Mouse (Mus musculus) forebrain, embryonic 16.5 days (tissue): ENCODE data around the gene Trp53i11. TPM values are rescaled to one million over a fixed set of nuclear protein-coding genes. Genes with fewer than 3 reads are reported as not detected.

Experiments
- ATAC-seq: fragments of 200-750 bp; cut with Nextera tagmentation; 2 replicates; pipeline ENCODE4 v1.8.0; 2017; ENCODE audit warnings: mild to moderate bottlenecking, moderate library complexity
- H3K27ac ChIP-seq: fragments of 300-500 bp; sonication (generic); 2 replicates; pipeline ENCODE4 v1.5.1; 2014; ENCODE audit warnings: low read length, control low read depth
- H3K27me3 ChIP-seq: fragments of 300-500 bp; sonication (generic); replicated peaks from 2 replicates; pipeline ENCODE4 v1.6.1; 2014; ENCODE audit warnings: low read length; ENCODE audit not compliant: control insufficient read depth, insufficient read depth
- H3K36me3 ChIP-seq: fragments of 300-500 bp; sonication (generic); 2 replicates; pipeline ENCODE4 v1.6.1; 2014; ENCODE audit not compliant: control insufficient read depth, insufficient read depth
- H3K4me1 ChIP-seq: fragments of 300-500 bp; sonication (generic); replicated peaks from 2 replicates; pipeline ENCODE4 v1.6.1; 2014; ENCODE audit warnings: low read length; ENCODE audit not compliant: control insufficient read depth, insufficient read depth
- H3K4me2 ChIP-seq: fragments of 300-500 bp; sonication (generic); 2 replicates; pipeline ENCODE4 v1.6.1; 2014; ENCODE audit warnings: mild to moderate bottlenecking, low read length, control low read depth
- H3K4me3 ChIP-seq: fragments of 300-500 bp; sonication (generic); replicated peaks from 2 replicates; pipeline ENCODE4 v1.5.1; 2014; ENCODE audit warnings: mild to moderate bottlenecking, low read length, control low read depth
- H3K9ac ChIP-seq: fragments of 300-500 bp; sonication (generic); replicated peaks from 2 replicates; pipeline ENCODE4 v1.6.1; 2014; ENCODE audit warnings: low read depth, low read length, control low read depth
- H3K9me3 ChIP-seq: fragments of 300-500 bp; sonication (generic); 2 replicates; pipeline ENCODE4 v1.6.1; 2016; ENCODE audit warnings: low read length; ENCODE audit not compliant: control insufficient read depth
- WGBS: fragments of 180-500 bp; shearing (Covaris S2); extraction: QIAGEN DNeasy Blood & Tissue Kit; methylation state at CpG from one replicate; pipeline ENCODE4 v1.1.7; 2014; 5-methylcytosine and 5-hydroxymethylcytosine counted together
- polyA plus RNA-seq: library from polyadenylated mRNA; unstranded; fragments of >200 nt; fragmentation: Nextera tagmentation; extraction: Ambion mirVana; gene quantifications from 2 replicates; pipeline ENCODE4 v1.2.1, GENCODE M21; 2015

Gene Trp53i11
- polyA plus RNA-seq, 1 experiment from 2014 or later, result 110 TPM

- Histone ChIP-seq H3K27me3 (no peaks in the 10 kb centered on the region), H3K27ac (no peak overlapping the region), H3K4me2 (no peak overlapping the region), H3K4me1 (no peaks in the 10 kb centered on the region; the same call in 1 of the 2 replicates), H3K9me3 (no peaks in the 10 kb centered on the region), H3K36me3 (no peaks in the 10 kb centered on the region), H3K9ac (no peak overlapping the region), H3K4me3 (no peak overlapping the region)
- whole genome bisulfite sequencing, result 91% methylated on average over 5 of the region's 5 CpGs
- no peak for ATAC-seq
Measured at GRCm38 (mm10) chr2:93242166-93242565, 54.8 kb downstream of the Trp53i11 start.

DNA sequence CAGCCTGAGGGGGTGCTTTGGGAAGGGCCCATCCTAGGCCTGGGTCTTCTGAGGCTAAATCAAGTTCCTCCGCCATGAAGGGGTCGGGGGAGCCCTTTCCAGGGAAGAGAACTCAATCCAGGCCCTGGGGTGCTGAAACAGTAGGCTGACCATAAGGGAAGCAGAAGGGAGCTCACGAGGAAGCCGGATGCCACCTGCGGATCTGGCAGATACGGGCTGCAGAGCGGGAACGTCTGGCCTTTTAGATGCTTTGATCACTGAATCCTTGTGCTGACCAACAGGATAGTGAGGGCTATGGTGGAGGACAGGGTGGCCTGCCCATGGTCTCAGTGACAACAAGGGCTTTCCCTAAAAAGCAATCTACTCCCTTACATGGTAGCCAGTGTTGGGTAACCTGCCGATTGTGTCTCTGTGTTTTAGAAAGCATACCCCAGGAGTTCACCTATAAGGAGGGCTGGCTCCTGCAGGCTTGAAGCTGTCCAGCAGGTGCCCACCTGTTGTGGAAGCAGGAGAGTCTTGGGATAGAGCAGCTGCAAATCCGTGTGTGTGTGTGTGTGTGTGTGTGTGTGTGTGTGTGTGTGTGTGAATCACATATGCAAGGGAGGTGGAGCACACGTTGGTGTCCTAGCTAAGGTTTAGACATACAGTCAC is 56.2 kb downstream of the Trp53i11 start:
- H3K9me3 ChIP-seq, result no peaks in the 10 kb centered on the region
- 71% methylated on average over 11 of the region's 11 CpGs for WGBS
- no peak overlapping the region for H3K4me3 ChIP-seq
- no peaks in the 10 kb centered on the region for H3K36me3 ChIP-seq
- peaks cover 6% of the 10 kb centered on the region for H3K4me1 ChIP-seq
- no peak overlapping the region for H3K4me2 ChIP-seq
- H3K9ac ChIP-seq, result no peak overlapping the region
- H3K27ac ChIP-seq, result no peak overlapping the region
- H3K27me3 ChIP-seq, result no peaks in the 10 kb centered on the region
- ATAC-seq, result no peak

- H3K36me3 ChIP-seq, result no peaks in the 10 kb centered on the region
- no peak overlapping the region for H3K27ac ChIP-seq
- WGBS, result 60% methylated on average over 8 of the region's 8 CpGs
- H3K27me3 ChIP-seq, result no peaks in the 10 kb centered on the region
- peaks cover 11% of the 10 kb centered on the region for H3K4me1 ChIP-seq
- H3K4me2 ChIP-seq, result no peak overlapping the region
- H3K9me3 ChIP-seq, result no peaks in the 10 kb centered on the region
- no peak overlapping the region for H3K4me3 ChIP-seq
- no peak overlapping the region for H3K9ac ChIP-seq
- ATAC-seq, result no peak
Measured at GRCm38 (mm10) chr2:93244090-93244443, 56.7 kb downstream of the Trp53i11 start.

DNA sequence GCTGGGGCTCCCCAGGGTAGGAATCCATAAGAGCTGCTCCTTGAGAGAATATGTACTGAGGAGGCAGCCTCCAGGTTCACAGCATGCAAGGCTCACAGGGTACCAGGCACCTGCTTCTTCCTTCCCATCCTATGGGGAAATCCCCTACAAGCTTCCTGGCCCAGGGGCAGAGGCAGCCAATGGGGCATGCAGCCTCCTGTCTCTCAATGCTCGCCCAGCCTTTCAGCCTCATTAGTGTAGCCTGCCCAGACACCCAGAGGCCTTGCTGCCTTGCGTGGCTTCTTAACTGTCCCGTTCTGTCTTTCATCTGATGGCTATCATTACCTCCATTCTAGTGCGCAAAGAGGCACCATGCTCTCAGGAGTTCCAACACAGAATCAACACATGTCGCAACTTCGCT is 61.7 kb downstream of the Trp53i11 start:
- WGBS, result 54% methylated on average over 6 of the region's 6 CpGs
- H3K36me3 ChIP-seq, result no peaks in the 10 kb centered on the region
- no peak overlapping the region for H3K4me3 ChIP-seq
- ATAC-seq, result no peak
- peaks cover 4% of the 10 kb centered on the region; the same call in 1 of the 2 replicates for H3K9me3 ChIP-seq
- peaks cover 24% of the 10 kb centered on the region for H3K4me1 ChIP-seq
- no peak overlapping the region for H3K4me2 ChIP-seq
- no peaks in the 10 kb centered on the region for H3K27me3 ChIP-seq
- no peak overlapping the region for H3K27ac ChIP-seq
- no peak overlapping the region for H3K9ac ChIP-seq

GRCm38 (mm10) chr2:93250611-93251010 is 63.3 kb downstream of the Trp53i11 start:
- no peak for ATAC-seq

More at GRCm38 (mm10) chr2:93250611-93251010, 63.3 kb downstream of the Trp53i11 start:
- Histone ChIP-seq H3K27me3 (no peaks in the 10 kb centered on the region), H3K9me3 (peaks cover 4% of the 10 kb centered on the region; the same call in 1 of the 2 replicates), H3K9ac (no peak overlapping the region), H3K4me2 (no peak overlapping the region), H3K4me3 (no peak overlapping the region), H3K4me1 (peaks cover 24% of the 10 kb centered on the region), H3K27ac (no peak overlapping the region), H3K36me3 (no peaks in the 10 kb centered on the region)
- WGBS, result 54% methylated on average over 7 of the region's 7 CpGs

Other genes starting within 250 kb of the Trp53i11 start
- 1.7 and 2.4 TPM in 2 replicates for gene Prdm11, start 141.4 kb upstream of the Trp53i11 start, polyA plus RNA-seq
- gene Tspan18, start 147.0 kb downstream of the Trp53i11 start, polyA plus RNA-seq, result 14.8 and 17.0 TPM in 2 replicates